Mouse (Mus musculus): ENCODE data around the gene Tmed4.
"Not testable (repeated sequence)": the region's sequence is repeated elsewhere in the genome, so short reads cannot be mapped to it uniquely, and the experiment has no call there.

Gene Tmed4

GRCm38 (mm10) chr11:6273607-6274006, 1.1 kb downstream of the Tmed4 start:
- no peak for DNase-seq (ENCODE audit: low spot score in 2 of 2)

GRCm38 (mm10) chr11:6267320-6268254, 7.1 kb downstream of the Tmed4 start, which contains the start of gene Ddx56:
TSS of gene Ddx56 (minus strand) at chr11:6267772.
- peak; percentile 96 to 97 for DNase-seq (ENCODE audit: low spot score in 2 of 2)

DNA sequence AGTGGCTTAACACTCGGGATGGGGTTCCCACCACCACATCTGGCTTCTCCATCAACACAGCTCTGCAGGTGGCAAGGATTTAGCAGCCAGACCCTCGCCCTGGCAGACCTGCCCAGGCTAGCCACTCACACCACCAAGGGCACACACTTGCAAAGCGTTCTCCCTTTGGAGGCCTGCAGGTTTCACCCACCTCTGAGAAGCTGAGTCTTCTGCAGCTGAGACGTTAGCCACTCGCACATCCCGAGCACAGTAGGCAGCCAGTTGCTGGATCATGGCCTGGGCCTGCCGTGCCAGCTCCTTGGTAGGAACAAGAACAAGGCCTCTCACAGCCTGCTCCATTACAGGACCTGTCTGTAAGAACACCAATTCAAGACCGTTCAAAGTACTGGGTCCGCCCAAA, 8.0 kb downstream of the Tmed4 start:
- DNase-seq (ENCODE audit: low spot score in 2 of 2), result no peak

DNA sequence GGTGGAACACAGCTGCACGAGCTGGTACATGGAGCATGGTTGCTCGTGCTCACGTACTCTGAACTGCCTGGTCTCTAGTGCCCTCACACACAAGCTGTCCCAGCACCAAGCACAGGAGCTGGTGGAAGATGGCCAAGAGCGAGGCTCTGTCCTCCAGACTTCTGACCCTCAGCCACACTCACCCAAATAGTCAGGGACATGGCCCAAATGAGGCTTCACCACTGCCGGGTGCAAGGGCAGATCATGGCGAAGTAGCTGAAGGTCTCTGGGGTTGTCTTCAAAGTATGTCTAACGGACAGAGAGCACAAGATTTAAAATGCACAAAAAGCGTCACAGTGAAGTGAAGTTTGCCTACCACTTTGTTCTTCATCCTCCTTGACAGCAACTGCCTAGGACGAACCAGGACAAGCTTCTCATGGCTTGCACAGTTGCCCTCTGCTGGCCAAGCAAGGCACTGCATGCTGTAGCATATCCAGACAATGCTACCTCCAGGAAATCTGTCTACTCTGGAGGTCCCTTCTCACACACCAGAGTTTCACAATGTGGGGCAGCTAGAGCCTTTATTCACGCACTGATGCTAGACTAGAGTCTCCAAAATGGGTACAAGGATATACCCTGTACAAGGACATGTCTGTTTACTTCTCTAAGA, 13.1 kb downstream of the Tmed4 start:
- peak; percentile 79 to 85 for DNase-seq (ENCODE audit: low spot score in 2 of 2)

- DNase-seq (ENCODE audit: low spot score in 2 of 2), result no peak
Observed at GRCm38 (mm10) chr11:6259413-6259812, 15.3 kb downstream of the Tmed4 start.

- peak in 1 of 2 experiments; percentile 33 for DNase-seq (ENCODE audit: low spot score in 2 of 2)
Observed at GRCm38 (mm10) chr11:6256490-6257072, 18.1 kb downstream of the Tmed4 start.

GRCm38 (mm10) chr11:6254602-6255001, 20.1 kb downstream of the Tmed4 start:
- DNase-seq (ENCODE audit: low spot score in 2 of 2), result not testable (repeated sequence)

GRCm38 (mm10) chr11:6252824-6253223, 21.8 kb downstream of the Tmed4 start:
- no peak for DNase-seq (ENCODE audit: low spot score in 2 of 2)

DNA sequence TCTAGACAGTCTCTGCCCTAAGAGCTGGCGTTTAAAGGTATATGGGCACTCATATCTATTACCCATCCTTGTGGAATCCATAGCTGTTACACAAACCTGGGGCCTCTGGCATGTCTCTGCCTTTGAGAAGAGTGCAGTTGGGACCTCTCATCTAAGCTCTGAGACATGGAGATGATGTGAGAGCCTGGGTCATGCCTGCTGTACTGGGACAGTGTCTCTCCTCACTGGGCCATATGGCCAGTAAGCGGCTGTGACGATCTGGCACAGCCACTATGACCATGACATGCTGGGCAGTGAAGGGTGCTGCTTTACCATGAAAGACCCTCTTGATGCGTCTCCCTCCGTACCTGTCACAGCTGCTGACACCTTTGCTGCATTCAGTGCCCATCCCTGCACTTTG, 22.4 kb downstream of the Tmed4 start:
- no peak for DNase-seq (ENCODE audit: low spot score in 2 of 2)

DNA sequence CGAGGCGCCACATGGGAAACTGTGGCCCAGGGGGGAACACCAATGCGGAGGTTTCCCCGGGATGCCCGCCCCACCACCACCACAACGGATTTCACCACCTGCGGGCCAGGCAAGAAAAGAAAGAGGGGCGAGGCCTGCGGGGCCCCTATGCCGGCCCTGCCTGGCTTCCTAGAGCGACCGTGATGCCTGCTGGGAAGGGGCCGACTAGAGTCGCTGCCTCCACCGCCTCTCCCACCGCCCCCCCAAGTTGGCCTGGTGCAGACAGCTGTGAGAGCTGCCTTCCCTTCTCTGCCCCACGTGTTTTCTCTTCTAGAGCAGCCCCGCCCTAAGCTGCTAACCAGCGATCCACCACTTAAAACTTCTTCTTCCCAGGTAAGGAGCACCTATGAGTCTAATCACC, 30.0 kb downstream of the Tmed4 start:
- DNase-seq (ENCODE audit: low spot score in 2 of 2), result no peak

- no peak for DNase-seq (ENCODE audit: low spot score in 2 of 2)
Observed at GRCm38 (mm10) chr11:6233025-6233424, 41.6 kb downstream of the Tmed4 start.

GRCm38 (mm10) chr11:6230012-6230411, 44.7 kb downstream of the Tmed4 start, which contains the start of gene Npc1l1:
TSS of gene Npc1l1 (minus strand) at chr11:6230143.
- DNase-seq (ENCODE audit: low spot score in 2 of 2), result no peak

GRCm38 (mm10) chr11:6224541-6225229, 50.0 kb downstream of the Tmed4 start:
- no peak for DNase-seq (ENCODE audit: low spot score in 2 of 2)

GRCm38 (mm10) chr11:6222187-6222586, 52.5 kb downstream of the Tmed4 start:
- no peak for DNase-seq (ENCODE audit: low spot score in 2 of 2)

Data from right cerebral cortex, postnatal 10 days (tissue).